Mouse (Mus musculus): ENCODE data around the gene Zfp592. TPM values are rescaled to one million over a fixed set of nuclear protein-coding genes. Genes with fewer than 3 reads are reported as not detected.
A peak's percentile ranks its signal among the peaks of the same experiment; 100 is the strongest.

The Zfp592 gene
- total and polyA plus RNA-seq, 3 experiments: 11.0 to 17.1 (median 16.1) TPM

GRCm38 (mm10) chr7:80980566-80980965 is 12.9 kb upstream of the Zfp592 start:
- H3K27me3 ChIP-seq (ENCODE audit: control insufficient read depth, insufficient read depth, low read length): no peaks in the 10 kb centered on the region
- no peaks in the 10 kb centered on the region for H3K4me1 ChIP-seq (ENCODE audit: control insufficient read depth, insufficient read depth, low read length)
- H3K9ac ChIP-seq (ENCODE audit: low read depth, low read length): no peak overlapping the region
- intact Hi-C loops (cut with DNase I): no loop called here
- H3K79me2 ChIP-seq (replicated peaks; ENCODE audit: control insufficient read depth, insufficient read depth, low read length): no peaks in the 10 kb centered on the region
- TF ChIP-seq POLR2A (IDR thresholded peaks at IDR 0.05; ENCODE audit: insufficient read depth, low read depth, low read length) (no peak), CTCF (IDR thresholded peaks at IDR 0.05) (no peak), EP300 (IDR thresholded peaks at IDR 0.05; ENCODE audit: insufficient read depth, low read depth, low read length) (no peak)
- H3K36me3 ChIP-seq (ENCODE audit: control insufficient read depth, insufficient read depth, low read length): no peaks in the 10 kb centered on the region
- WGBS: 89% methylated on average over 11 of the region's 11 CpGs
- DNase-seq: no peak
- no peak overlapping the region for H3K27ac ChIP-seq
- no peak overlapping the region for H3K4me3 ChIP-seq

GRCm38 (mm10) chr7:80986458-80987187 is 6.9 kb upstream of the Zfp592 start:
- WGBS: 7% methylated on average over 6 of the region's 6 CpGs
- H3K4me3 ChIP-seq: no peak overlapping the region
- H3K27me3 ChIP-seq (ENCODE audit: control insufficient read depth, insufficient read depth, low read length): no peaks in the 10 kb centered on the region
- no peaks in the 10 kb centered on the region for H3K79me2 ChIP-seq (replicated peaks; ENCODE audit: control insufficient read depth, insufficient read depth, low read length)
- no peak for TF ChIP-seq CTCF (IDR thresholded peaks at IDR 0.05)
- TF ChIP-seq EP300 (IDR thresholded peaks at IDR 0.05; ENCODE audit: insufficient read depth, low read depth, low read length): no peak
- peak; percentile 37; the same call in 1 of the 2 replicates for TF ChIP-seq POLR2A (IDR thresholded peaks at IDR 0.05; ENCODE audit: insufficient read depth, low read depth, low read length)
- no peak overlapping the region for H3K9ac ChIP-seq (ENCODE audit: low read depth, low read length)
- no peak overlapping the region for H3K27ac ChIP-seq
- H3K36me3 ChIP-seq (ENCODE audit: control insufficient read depth, insufficient read depth, low read length): peaks cover 3% of the 10 kb centered on the region; the same call in 1 of the 2 replicates
- DNase-seq: no peak
- intact Hi-C loops (cut with DNase I): no loop called here
- H3K4me1 ChIP-seq (ENCODE audit: control insufficient read depth, insufficient read depth, low read length): peaks cover 6% of the 10 kb centered on the region

GRCm38 (mm10) chr7:80987805-80988625 is 5.5 kb upstream of the Zfp592 start:
- intact Hi-C loops (cut with DNase I): no loop called here
- peaks cover 9% of the 10 kb centered on the region for H3K4me1 ChIP-seq (ENCODE audit: control insufficient read depth, insufficient read depth, low read length)
- 69% methylated on average over 4 of the region's 4 CpGs for WGBS
- H3K79me2 ChIP-seq (replicated peaks; ENCODE audit: control insufficient read depth, insufficient read depth, low read length): no peaks in the 10 kb centered on the region
- peaks cover 8% of the 10 kb centered on the region for H3K36me3 ChIP-seq (ENCODE audit: control insufficient read depth, insufficient read depth, low read length)
- no peak overlapping the region for H3K27ac ChIP-seq
- 0 out of 2 replicates have a peak, but pooled peaks have one; percentile 13 for TF ChIP-seq POLR2A (IDR thresholded peaks at IDR 0.05; ENCODE audit: insufficient read depth, low read depth, low read length)
- TF ChIP-seq CTCF (IDR thresholded peaks at IDR 0.05): no peak
- H3K4me3 ChIP-seq: no peak overlapping the region
- H3K9ac ChIP-seq (ENCODE audit: low read depth, low read length): no peak overlapping the region
- DNase-seq: no peak
- H3K27me3 ChIP-seq (ENCODE audit: control insufficient read depth, insufficient read depth, low read length): no peaks in the 10 kb centered on the region

GRCm38 (mm10) chr7:80990276-80990675 is 3.2 kb upstream of the Zfp592 start:
- WGBS: 94% methylated on average over 6 of the region's 6 CpGs

GRCm38 (mm10) chr7:80991589-80991988 is 1.9 kb upstream of the Zfp592 start:
- H3K27ac ChIP-seq: peak overlapping the region; percentile 98
- peaks cover 13% of the 10 kb centered on the region for H3K36me3 ChIP-seq (ENCODE audit: control insufficient read depth, insufficient read depth, low read length)
- peak overlapping the region; percentile 89; the same call in 1 of the 2 replicates for H3K4me3 ChIP-seq
- intact Hi-C loops (cut with DNase I): loop anchor here (5.0 kb wide), 5 partner anchors 89 to 221 kb away; partner anchors contain the start of genes Pde8a, Wdr73 and Zscan2
- no peak for DNase-seq
- H3K79me2 ChIP-seq (replicated peaks; ENCODE audit: control insufficient read depth, insufficient read depth, low read length): no peaks in the 10 kb centered on the region
- TF ChIP-seq POLR2A (IDR thresholded peaks at IDR 0.05; ENCODE audit: insufficient read depth, low read depth, low read length): no peak
- peaks cover 7% of the 10 kb centered on the region for H3K4me1 ChIP-seq (ENCODE audit: control insufficient read depth, insufficient read depth, low read length)
- H3K9ac ChIP-seq (ENCODE audit: low read depth, low read length): no peak overlapping the region
- 97% methylated on average over 5 of the region's 5 CpGs for WGBS
- H3K27me3 ChIP-seq (ENCODE audit: control insufficient read depth, insufficient read depth, low read length): no peaks in the 10 kb centered on the region

More at GRCm38 (mm10) chr7:80990276-80990675, 3.2 kb upstream of the Zfp592 start:
- no peak for TF ChIP-seq POLR2A (IDR thresholded peaks at IDR 0.05; ENCODE audit: insufficient read depth, low read depth, low read length)
- TF ChIP-seq EP300 (IDR thresholded peaks at IDR 0.05; ENCODE audit: insufficient read depth, low read depth, low read length): no peak
- TF ChIP-seq CTCF (IDR thresholded peaks at IDR 0.05): no peak
- Histone ChIP-seq H3K27ac (no peak overlapping the region), H3K79me2 (replicated peaks; ENCODE audit: control insufficient read depth, insufficient read depth, low read length) (no peaks in the 10 kb centered on the region), H3K27me3 (ENCODE audit: control insufficient read depth, insufficient read depth, low read length) (no peaks in the 10 kb centered on the region), H3K4me1 (ENCODE audit: control insufficient read depth, insufficient read depth, low read length) (peaks cover 9% of the 10 kb centered on the region), H3K9ac (ENCODE audit: low read depth, low read length) (no peak overlapping the region), H3K4me3 (no peak overlapping the region), H3K36me3 (ENCODE audit: control insufficient read depth, insufficient read depth, low read length) (peaks cover 10% of the 10 kb centered on the region)
- intact Hi-C loops (cut with DNase I): loop anchor here (5.0 kb wide), 5 partner anchors 88 to 222 kb away; partner anchors contain the start of genes Pde8a, Wdr73 and Zscan2
- no peak for DNase-seq

Measured in heart, adult 2 months (tissue).